ENCODE assay signal across 8 mouse cellular contexts in genomic region chrX:103477507-103477906, GRCm38 (mm10). TPM values are rescaled to one million over a fixed set of nuclear protein-coding genes. Genes with fewer than 3 reads are reported as not detected.
DNase-seq lines count a peak whose midpoint lies in the region; ATAC-seq and TF ChIP-seq lines count a peak whose summit lies in the region.

No protein-coding gene starts in this region.

- H3K4me2 ChIP-seq in kidney, embryonic 16.5 days (replicated peaks; ENCODE audit: low read depth, low read length), result no peak overlapping the region
- no peak overlapping the region; the same call in 1 of the 2 replicates for H3K4me2 ChIP-seq in lung, embryonic 14.5 days
- H3K4me2 ChIP-seq in neural tube, embryonic 15.5 days, result no peak overlapping the region

- H3K4me3 ChIP-seq in kidney, embryonic 16.5 days (ENCODE audit: low read length), result no peak overlapping the region
- no peak overlapping the region for H3K4me3 ChIP-seq in lung, embryonic 14.5 days (ENCODE audit: low read depth, low read length)
- H3K4me3 ChIP-seq in neural tube, embryonic 15.5 days (replicated peaks), result no peak overlapping the region

- H3K9ac ChIP-seq in kidney, embryonic 16.5 days (replicated peaks; ENCODE audit: low read length), result no peak overlapping the region
- H3K9ac ChIP-seq in lung, embryonic 14.5 days, result no peak overlapping the region
- no peak overlapping the region for H3K9ac ChIP-seq in neural tube, embryonic 15.5 days (replicated peaks)

- H3K27ac ChIP-seq in kidney, embryonic 16.5 days (ENCODE audit: low read length), result no peak overlapping the region
- no peak overlapping the region for H3K27ac ChIP-seq in lung, embryonic 14.5 days (ENCODE audit: low read depth)
- H3K27ac ChIP-seq in neural tube, embryonic 15.5 days (replicated peaks), result no peak overlapping the region

- WGBS in kidney, embryonic 16.5 days, result 12% methylated on average over 3 of the region's 3 CpGs
- 0% methylated on average over 3 of the region's 3 CpGs for WGBS in lung, embryonic 14.5 days
- WGBS in neural tube, embryonic 15.5 days, result 17% methylated on average over 3 of the region's 3 CpGs

- ATAC-seq in kidney, embryonic 16.5 days (ENCODE audit: low FRiP score, low TSS enrichment), result peak; percentile 27; the same call in 1 of the 2 replicates
- peak; percentile 64 for ATAC-seq in lung, embryonic 14.5 days (ENCODE audit: insufficient read depth)
- 0 out of 2 replicates have a peak, but pooled peaks have one; percentile 62 for ATAC-seq in neural tube, embryonic 15.5 days (ENCODE audit: low FRiP score)

- no peaks in the 10 kb centered on the region for H3K27me3 ChIP-seq in kidney, embryonic 16.5 days (ENCODE audit: insufficient read depth, low read length)
- no peaks in the 10 kb centered on the region for H3K27me3 ChIP-seq in lung, embryonic 14.5 days (ENCODE audit: insufficient read depth, low read length)
- H3K27me3 ChIP-seq in neural tube, embryonic 15.5 days (replicated peaks), result no peaks in the 10 kb centered on the region

- peak; percentile 76 for TF ChIP-seq CTCF in lung, embryonic 14.5 days (IDR thresholded peaks at IDR 0.05; ENCODE audit: low read depth)

- H3K9me3 ChIP-seq in kidney, embryonic 16.5 days (ENCODE audit: low read length), result peaks cover 3% of the 10 kb centered on the region; the same call in 1 of the 2 replicates
- no peaks in the 10 kb centered on the region for H3K9me3 ChIP-seq in lung, embryonic 14.5 days (ENCODE audit: low read depth, low read length)
- no peaks in the 10 kb centered on the region for H3K9me3 ChIP-seq in neural tube, embryonic 15.5 days (replicated peaks)

- peak; percentile 50 to 79 for DNase-seq in CD8-positive naive resting alpha-beta T cell, adult 2 months (ENCODE audit: low read depth in 2 of 2, low spot score in 2 of 2)
- DNase-seq in adrenal gland, adult 2 months, result peak; percentile 66
- peak; percentile 78 for DNase-seq in embryo, embryonic 11 days
- DNase-seq in heart, adult 8-10 months (ENCODE audit: low spot score), result peak; percentile 17
- DNase-seq in lung, embryonic 14.5 days, result peak; percentile 83
- peak; percentile 85 for DNase-seq in thymus, postnatal 0 days (ENCODE audit: low spot score)

- no peaks in the 10 kb centered on the region for H3K4me1 ChIP-seq in kidney, embryonic 16.5 days (ENCODE audit: insufficient read depth, low read length)
- H3K4me1 ChIP-seq in lung, embryonic 14.5 days (ENCODE audit: insufficient read depth), result no peaks in the 10 kb centered on the region
- no peaks in the 10 kb centered on the region for H3K4me1 ChIP-seq in neural tube, embryonic 15.5 days

- H3K36me3 ChIP-seq in kidney, embryonic 16.5 days (ENCODE audit: insufficient read depth, low read length), result no peaks in the 10 kb centered on the region
- no peaks in the 10 kb centered on the region for H3K36me3 ChIP-seq in lung, embryonic 14.5 days (ENCODE audit: insufficient read depth)
- no peaks in the 10 kb centered on the region for H3K36me3 ChIP-seq in neural tube, embryonic 15.5 days

RNA-seq across cellular contexts. Expression of gene Gm26992, which starts 55.7 kb away (rescaled TPM):
- total RNA-seq in adrenal gland, adult 2 months (2021), result not detected
- not detected in 2 replicates for polyA plus RNA-seq in adrenal gland, adult 2 months (2012; rRNA removed)
- not detected for total RNA-seq in heart, adult 8-10 months (2022)
- not detected in 2 replicates for polyA plus RNA-seq in kidney, embryonic 16.5 days (2015; fragmentation: Nextera tagmentation; extraction: Ambion mirVana)
- polyA plus RNA-seq in lung, embryonic 14.5 days (2014; fragmentation: Nextera tagmentation; extraction: Ambion mirVana), result not detected in 2 replicates
- not detected in 2 replicates for polyA plus RNA-seq in neural tube, embryonic 15.5 days (2015; fragmentation: Nextera tagmentation; extraction: Ambion mirVana)
- polyA plus RNA-seq in thymus, postnatal 0 days (2015; fragmentation: Nextera tagmentation; extraction: Ambion mirVana), result not detected in 2 replicates

Comparison
In these comparisons a context has a peak if more than half of its experiments do, and no peak if none do; other contexts are left out.
1. DNase-seq: peak in every context shown above with its lines; median percentile 85 in thymus, postnatal 0 days; 83 in lung, embryonic 14.5 days; 78 in embryo, embryonic 11 days; 66 in adrenal gland, adult 2 months; 64 in CD8-positive naive resting alpha-beta T cell, adult 2 months; 17 in heart, adult 8-10 months.